In the genomic region with DNA sequence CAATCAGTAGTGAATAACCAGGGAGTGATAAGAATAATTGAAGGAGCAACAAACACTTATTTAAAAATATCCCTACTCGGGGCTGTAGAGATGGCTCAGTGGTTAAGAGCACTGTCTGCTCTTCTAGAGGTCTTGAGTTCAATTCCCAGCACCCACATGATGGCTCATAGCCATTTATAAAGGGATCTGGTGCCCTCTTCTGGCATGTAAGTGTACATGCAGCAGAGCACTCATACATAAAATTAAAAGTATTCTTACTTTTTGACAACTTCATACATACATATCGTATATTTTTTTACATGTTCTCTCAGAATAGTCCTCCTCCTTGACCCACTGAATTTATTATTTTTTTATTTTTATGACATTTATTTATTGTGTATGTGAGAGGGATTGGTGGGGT, we compare ENCODE assay signal across 33 mouse cellular contexts. TPM values are rescaled to one million over a fixed set of nuclear protein-coding genes. Genes with fewer than 3 reads are reported as not detected.
DNase-seq lines count a peak whose midpoint lies in the region; ATAC-seq and TF ChIP-seq lines count a peak whose summit lies in the region.
"Had no signal": no experiment of that assay in that cellular context is flagged by ENCODE, and none has a peak within 500 bp of the region (broad histone marks: within the 10 kb centered on the region; RNA-seq: fewer than 3 reads in every experiment).

No protein-coding gene starts in this region.

- ATAC-seq in liver, postnatal 0 days: no peak
- no peak for ATAC-seq in liver, embryonic 12.5 days
- no peak for ATAC-seq in Patski
- no peak for ATAC-seq in stomach, postnatal 0 days (ENCODE audit: low FRiP score, low TSS enrichment)
- ATAC-seq: CD4-positive, CD25-positive, alpha-beta regulatory T cell, adult 4 months; forebrain, embryonic 15.5 days; intestine, embryonic 16.5 days had no signal

- POLR2A ChIA-PET in Patski (lab: Charles Lee): no interaction called here

- no peak overlapping the region for H3K9ac ChIP-seq in liver, postnatal 0 days (replicated peaks)
- H3K9ac ChIP-seq in liver, embryonic 12.5 days: no peak overlapping the region
- no peak overlapping the region for H3K9ac ChIP-seq in stomach, postnatal 0 days (ENCODE audit: low read length)
- H3K9ac ChIP-seq: embryonic facial prominence, embryonic 13.5 days; forebrain, embryonic 12.5 days; forebrain, embryonic 15.5 days; hindbrain, embryonic 12.5 days; hindbrain, embryonic 15.5 days had no signal

- 0 out of 2 replicates have a peak, but pooled peaks cover 2% of the 10 kb centered on the region for H3K4me1 ChIP-seq in liver, postnatal 0 days (ENCODE audit: insufficient read depth)
- peaks cover 5% of the 10 kb centered on the region; the same call in 1 of the 2 replicates for H3K4me1 ChIP-seq in liver, embryonic 12.5 days
- peaks cover 3% of the 10 kb centered on the region; the same call in 1 of the 2 replicates for H3K4me1 ChIP-seq in E14TG2a.4 (replicated peaks; ENCODE audit: low read depth, low read length)
- no peaks in the 10 kb centered on the region for H3K4me1 ChIP-seq in stomach, postnatal 0 days (replicated peaks; ENCODE audit: control insufficient read depth, insufficient read depth)

- peaks cover 9% of the 10 kb centered on the region; the same call in 1 of the 2 replicates for H3K27me3 ChIP-seq in liver, postnatal 0 days (ENCODE audit: insufficient read depth, low read length)
- H3K27me3 ChIP-seq in liver, embryonic 12.5 days (replicated peaks): peaks cover 61% of the 10 kb centered on the region
- H3K27me3 ChIP-seq in E14TG2a.4 (ENCODE audit: insufficient read depth, low read length) (peaks cover 29% of the 10 kb centered on the region), Patski (no peaks in the 10 kb centered on the region)
- H3K27me3 ChIP-seq in stomach, postnatal 0 days (ENCODE audit: control insufficient read depth, insufficient read depth, low read length): no peaks in the 10 kb centered on the region
- H3K27me3 ChIP-seq: embryonic facial prominence, embryonic 13.5 days; forebrain, embryonic 15.5 days; hindbrain, embryonic 15.5 days had no signal

- TF ChIP-seq EP300 in liver, postnatal 0 days (IDR thresholded peaks at IDR 0.05; ENCODE audit: low read depth): no peak
- no peak for TF ChIP-seq EP300 in stomach, postnatal 0 days (optimal IDR thresholded peaks at IDR 0.05)

- CTCF ChIA-PET in Patski (lab: Charles Lee): interaction anchor here (1.2 kb wide), 1 partner anchor 9 kb away, joined by 4 read pairs; no protein-coding TSS in a partner anchor

- H3K4me2 ChIP-seq in liver, postnatal 0 days (ENCODE audit: low read depth, low read length): no peak overlapping the region
- H3K4me2 ChIP-seq in liver, embryonic 12.5 days: no peak overlapping the region
- no peak overlapping the region for H3K4me2 ChIP-seq in stomach, postnatal 0 days (replicated peaks; ENCODE audit: low read depth)
- H3K4me2 ChIP-seq: embryonic facial prominence, embryonic 13.5 days; forebrain, embryonic 12.5 days; forebrain, embryonic 15.5 days; heart, embryonic 11.5 days; hindbrain, embryonic 12.5 days; hindbrain, embryonic 15.5 days had no signal

- H3K9me3 ChIP-seq in liver, postnatal 0 days (ENCODE audit: low read length): 0 out of 2 replicates have a peak, but pooled peaks cover 3% of the 10 kb centered on the region
- no peaks in the 10 kb centered on the region for H3K9me3 ChIP-seq in liver, embryonic 12.5 days (replicated peaks)
- no peaks in the 10 kb centered on the region for H3K9me3 ChIP-seq in E14TG2a.4 (ENCODE audit: low read length)
- no peaks in the 10 kb centered on the region for H3K9me3 ChIP-seq in stomach, postnatal 0 days (ENCODE audit: control insufficient read depth, low read length)
- H3K9me3 ChIP-seq: embryonic facial prominence, embryonic 13.5 days; forebrain, embryonic 12.5 days; forebrain, embryonic 15.5 days; G1E; hindbrain, embryonic 12.5 days; hindbrain, embryonic 15.5 days had no signal

- H3K4me3 ChIP-seq in liver, postnatal 0 days (ENCODE audit: low read depth, low read length): no peak overlapping the region
- no peak overlapping the region for H3K4me3 ChIP-seq in liver, embryonic 12.5 days
- H3K4me3 ChIP-seq in E14TG2a.4 (replicated peaks; ENCODE audit: low read length): no peak overlapping the region
- no peak overlapping the region for H3K4me3 ChIP-seq in stomach, postnatal 0 days (ENCODE audit: low read depth, low read length)
- H3K4me3 ChIP-seq: embryonic facial prominence, embryonic 10.5 days; embryonic facial prominence, embryonic 13.5 days; erythroblast, embryonic 14.5 days; forebrain, embryonic 12.5 days; forebrain, embryonic 15.5 days; hindbrain, embryonic 12.5 days; hindbrain, embryonic 15.5 days had no signal

- TF ChIP-seq CTCF in liver, postnatal 0 days (IDR thresholded peaks at IDR 0.05; ENCODE audit: low read depth): 0 out of 2 replicates have a peak, but pooled peaks have one; percentile 9
- TF ChIP-seq CTCF in E14TG2a.4 (conservative IDR thresholded peaks at IDR 0.05; ENCODE audit: low read length) (peak; percentile 56), Patski (IDR thresholded peaks at IDR 0.05) (peak; percentile 36)
- TF ChIP-seq CTCF in stomach, postnatal 0 days (IDR thresholded peaks at IDR 0.05; ENCODE audit: low read depth): 0 out of 2 replicates have a peak, but pooled peaks have one; percentile 10

- no peak overlapping the region for H3K27ac ChIP-seq in liver, postnatal 0 days (ENCODE audit: low read depth)
- H3K27ac ChIP-seq in liver, embryonic 12.5 days: no peak overlapping the region
- H3K27ac ChIP-seq in stomach, postnatal 0 days (replicated peaks): no peak overlapping the region
- H3K27ac ChIP-seq: embryonic facial prominence, embryonic 10.5 days; embryonic facial prominence, embryonic 13.5 days; forebrain, embryonic 12.5 days; forebrain, embryonic 15.5 days; hindbrain, embryonic 12.5 days; hindbrain, embryonic 15.5 days had no signal

- no peaks in the 10 kb centered on the region for H3K36me3 ChIP-seq in liver, postnatal 0 days (replicated peaks; ENCODE audit: insufficient read depth, low read length)
- H3K36me3 ChIP-seq in liver, embryonic 12.5 days: no peaks in the 10 kb centered on the region
- no peaks in the 10 kb centered on the region for H3K36me3 ChIP-seq in E14TG2a.4 (ENCODE audit: insufficient read depth, low read length)
- no peaks in the 10 kb centered on the region for H3K36me3 ChIP-seq in stomach, postnatal 0 days (ENCODE audit: control insufficient read depth, insufficient read depth, low read length)
- H3K36me3 ChIP-seq: embryonic facial prominence, embryonic 10.5 days; embryonic facial prominence, embryonic 13.5 days; forebrain, embryonic 12.5 days; forebrain, embryonic 15.5 days; G1E; hindbrain, embryonic 12.5 days; hindbrain, embryonic 15.5 days had no signal

- in situ Hi-C loops in Patski (cut with MboI; ENCODE audit: low pct_unique_long_range_greater_than_20kb): no loop called here

- 82% methylated on average over 2 of the region's 2 CpGs for WGBS in liver, postnatal 0 days (ENCODE audit: insufficient replicate concordance)
- 69% methylated on average over 2 of the region's 2 CpGs for WGBS in liver, embryonic 12.5 days (ENCODE audit: insufficient replicate concordance)
- WGBS in stomach, postnatal 0 days: 91% methylated on average over 2 of the region's 2 CpGs

- DNase-seq in liver, postnatal 0 days: no peak
- no peak for DNase-seq in Patski (ENCODE audit: low read depth, low spot score)
- DNase-seq in stomach, postnatal 0 days (ENCODE audit: low spot score): no peak
- DNase-seq in gastrocnemius, adult 18-20 months (ENCODE audit: low spot score): no peak
- DNase-seq in retina, embryonic 14.5 days (ENCODE audit: low spot score): no peak
- DNase-seq: adrenal gland, adult 2 months; adrenal gland, postnatal 14 days; cerebellum, adult 11-12 months; cerebellum, adult 8-10 months; cerebellum, postnatal 10 days; cerebellum, postnatal 36 days; embryo, embryonic 11 days; gastrocnemius, postnatal 10 days; gastrocnemius, postnatal 36 days had no signal

RNA-seq across cellular contexts. Expression of a gene that starts 30.5 kb away (rescaled TPM):
- polyA plus RNA-seq in liver, postnatal 0 days (2015; fragmentation: Nextera tagmentation; extraction: Ambion mirVana): not detected in 2 replicates
- 0.08 and 0.12 TPM in 2 replicates for polyA plus RNA-seq in liver, embryonic 12.5 days (2016; fragmentation: Nextera tagmentation; extraction: Ambion mirVana)
- polyA plus RNA-seq in Patski (2021): 1.1 TPM
- polyA plus RNA-seq in stomach, postnatal 0 days (2015; fragmentation: Nextera tagmentation; extraction: Ambion mirVana): 1.3 TPM in 2 replicates
- not detected for total RNA-seq in gastrocnemius, adult 18-20 months (2021)
- total RNA-seq: G1E; gastrocnemius, postnatal 36 days; granulocyte monocyte progenitor cell, adult 5-6 weeks; heart, adult 8-10 months; heart, postnatal 25 days; hematopoietic stem cell, adult 5-6 weeks had no signal
- polyA plus RNA-seq: CD4-positive, CD25-positive, alpha-beta regulatory T cell, adult 4 months; G1E; heart, postnatal 0 days had no signal

RNA-seq across cellular contexts. Expression of a gene that starts 49.1 kb away (rescaled TPM):
- polyA plus RNA-seq in liver, postnatal 0 days (2015; fragmentation: Nextera tagmentation; extraction: Ambion mirVana): 0.06 and 0.09 TPM in 2 replicates
- 0.19 and 0.23 TPM in 2 replicates for polyA plus RNA-seq in liver, embryonic 12.5 days (2016; fragmentation: Nextera tagmentation; extraction: Ambion mirVana)
- 1.8 TPM for polyA plus RNA-seq in Patski (2021)
- 3.2 and 3.8 TPM in 2 replicates for polyA plus RNA-seq in stomach, postnatal 0 days (2015; fragmentation: Nextera tagmentation; extraction: Ambion mirVana)
- total RNA-seq in gastrocnemius, adult 18-20 months (2021): not detected
- total RNA-seq: gastrocnemius, postnatal 36 days; granulocyte monocyte progenitor cell, adult 5-6 weeks; hematopoietic stem cell, adult 5-6 weeks had no signal
- polyA plus RNA-seq: CD4-positive, CD25-positive, alpha-beta regulatory T cell, adult 4 months; heart, embryonic 14.5 days; heart, postnatal 0 days had no signal
